Mouse (Mus musculus) liver (tissue): ENCODE results near the gene Sbk2.
A peak's percentile ranks its signal among the peaks of the same experiment; 100 is the strongest.

ENCODE experiments used
- DNase-seq: peaks from one replicate; pipeline ENCODE4 v3.0.0-alpha.2; 2020; ENCODE audit warnings: mixed read lengths

The Sbk2 gene

GRCm38 (mm10) chr7:4950561-4951342 is 13.5 kb downstream of the Sbk2 start:
- no peak for DNase-seq

GRCm38 (mm10) chr7:4948386-4948785 is 15.8 kb downstream of the Sbk2 start:
- DNase-seq = no peak

GRCm38 (mm10) chr7:4947855-4948254 is 16.4 kb downstream of the Sbk2 start:
- no peak for DNase-seq

GRCm38 (mm10) chr7:4943223-4943815 is 20.9 kb downstream of the Sbk2 start:
- DNase-seq = peak; percentile 88

- DNase-seq = no peak
Measured at GRCm38 (mm10) chr7:4942673-4943072, 21.5 kb downstream of the Sbk2 start.

- DNase-seq = peak; percentile 81
Measured at GRCm38 (mm10) chr7:4940068-4940479, 24.1 kb downstream of the Sbk2 start.

GRCm38 (mm10) chr7:4938456-4938855 is 25.8 kb downstream of the Sbk2 start:
- DNase-seq = peak; percentile 80

GRCm38 (mm10) chr7:4937392-4937791 is 26.8 kb downstream of the Sbk2 start:
- DNase-seq = no peak

GRCm38 (mm10) chr7:4936832-4937231 is 27.4 kb downstream of the Sbk2 start:
- DNase-seq = no peak

GRCm38 (mm10) chr7:4934160-4934914 is 29.9 kb downstream of the Sbk2 start:
- no peak for DNase-seq

GRCm38 (mm10) chr7:4933103-4933502 is 31.1 kb downstream of the Sbk2 start:
- DNase-seq = no peak

GRCm38 (mm10) chr7:4928323-4928722 is 35.9 kb downstream of the Sbk2 start:
- no peak for DNase-seq

- DNase-seq = no peak
Measured at GRCm38 (mm10) chr7:4927711-4928110, 36.5 kb downstream of the Sbk2 start.

GRCm38 (mm10) chr7:4926849-4927248 is 37.4 kb downstream of the Sbk2 start:
- no peak for DNase-seq

- DNase-seq = peak; percentile 40
Measured at GRCm38 (mm10) chr7:4925441-4926381, 38.5 kb downstream of the Sbk2 start, which contains the start of gene Ssc5d. Gene Ssc5d (plus strand): TSS chr7:4925785.

- DNase-seq = no peak
Measured at GRCm38 (mm10) chr7:4924891-4925301, 39.3 kb downstream of the Sbk2 start.

- DNase-seq = no peak
Measured at GRCm38 (mm10) chr7:4924483-4924882, 39.7 kb downstream of the Sbk2 start.

- DNase-seq = peak; percentile 31
Measured at GRCm38 (mm10) chr7:4923586-4924364, 40.4 kb downstream of the Sbk2 start.

GRCm38 (mm10) chr7:4922931-4923565 is 41.2 kb downstream of the Sbk2 start:
- peak; percentile 39 for DNase-seq

GRCm38 (mm10) chr7:4922508-4922907 is 41.7 kb downstream of the Sbk2 start:
- DNase-seq = peak; percentile 38
